Mouse (Mus musculus) intestine, embryonic 15.5 days (tissue): ENCODE measurements at regions not wholly inside any gene's neighbourhood (a gene's known extent, or its start where the extent isn't known, plus 50 kb on each side); places are given as distances from the start of the nearest gene placed in this dataset.

Source experiments
- ATAC-seq: fragments of 200-750 bp; cut with Nextera tagmentation; 2 replicates; pipeline ENCODE4 v1.8.0; 2017; ENCODE audit warnings: moderate TSS enrichment, moderate library complexity
- H3K27ac ChIP-seq: fragments of 300-500 bp; sonication (generic); 2 replicates; pipeline ENCODE4 v1.5.1; 2015; ENCODE audit warnings: mild to moderate bottlenecking, inconsistent platforms
- H3K27me3 ChIP-seq: fragments of 300-500 bp; sonication (generic); replicated peaks from 2 replicates; pipeline ENCODE4 v1.6.1; 2015; ENCODE audit warnings: inconsistent platforms
- H3K36me3 ChIP-seq: fragments of 300-500 bp; sonication (generic); 2 replicates; pipeline ENCODE4 v1.6.1; 2015; ENCODE audit warnings: inconsistent platforms
- H3K4me1 ChIP-seq: fragments of 300-500 bp; sonication (generic); replicated peaks from 2 replicates; pipeline ENCODE4 v1.6.1; 2015; ENCODE audit warnings: inconsistent platforms
- H3K4me2 ChIP-seq: fragments of 300-500 bp; sonication (generic); replicated peaks from 2 replicates; pipeline ENCODE4 v1.6.1; 2015; ENCODE audit warnings: mild to moderate bottlenecking, inconsistent platforms
- H3K4me3 ChIP-seq: fragments of 300-500 bp; sonication (generic); replicated peaks from 2 replicates; pipeline ENCODE4 v1.5.1; 2015; ENCODE audit warnings: inconsistent platforms
- H3K9ac ChIP-seq: fragments of 300-500 bp; sonication (generic); 2 replicates; pipeline ENCODE4 v1.6.1; 2015; ENCODE audit warnings: inconsistent platforms
- H3K9me3 ChIP-seq: fragments of 300-500 bp; sonication (generic); 2 replicates; pipeline ENCODE4 v1.6.1; 2016; ENCODE audit warnings: inconsistent platforms
- WGBS: fragments of 180-500 bp; shearing (Covaris S2); methylation state at CpG from one replicate; pipeline ENCODE4 v1.1.7; 2015; 5-methylcytosine and 5-hydroxymethylcytosine counted together

DNA sequence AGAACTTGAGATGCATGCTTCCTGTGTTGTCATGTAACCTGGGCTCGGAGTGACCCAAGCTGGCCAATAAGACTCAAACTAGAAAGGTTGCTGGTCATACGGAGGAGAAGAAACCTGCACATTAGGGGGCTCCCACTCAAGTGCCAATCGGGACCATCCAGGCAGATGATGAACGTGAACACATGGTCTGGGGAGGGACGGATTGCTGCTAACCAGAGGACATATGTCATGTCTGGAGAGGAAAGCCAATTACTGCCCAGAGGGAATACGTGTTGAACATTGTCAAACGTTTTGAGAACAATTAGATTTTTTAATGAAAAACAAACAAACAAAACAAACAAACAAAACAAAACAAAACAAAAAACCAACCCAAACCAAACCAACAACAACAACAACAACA lies 377.7 kb upstream of the Kazn start:
- Histone ChIP-seq H3K4me3 (no peak overlapping the region), H3K27me3 (no peaks in the 10 kb centered on the region), H3K4me2 (no peak overlapping the region), H3K36me3 (no peaks in the 10 kb centered on the region), H3K27ac (no peak overlapping the region), H3K4me1 (peaks cover 1% of the 10 kb centered on the region; the same call in 1 of the 2 replicates), H3K9ac (no peak overlapping the region), H3K9me3 (0 out of 2 replicates have a peak, but pooled peaks cover 2% of the 10 kb centered on the region)
- 76% methylated on average over 7 of the region's 7 CpGs for WGBS
- no peak for ATAC-seq

DNA sequence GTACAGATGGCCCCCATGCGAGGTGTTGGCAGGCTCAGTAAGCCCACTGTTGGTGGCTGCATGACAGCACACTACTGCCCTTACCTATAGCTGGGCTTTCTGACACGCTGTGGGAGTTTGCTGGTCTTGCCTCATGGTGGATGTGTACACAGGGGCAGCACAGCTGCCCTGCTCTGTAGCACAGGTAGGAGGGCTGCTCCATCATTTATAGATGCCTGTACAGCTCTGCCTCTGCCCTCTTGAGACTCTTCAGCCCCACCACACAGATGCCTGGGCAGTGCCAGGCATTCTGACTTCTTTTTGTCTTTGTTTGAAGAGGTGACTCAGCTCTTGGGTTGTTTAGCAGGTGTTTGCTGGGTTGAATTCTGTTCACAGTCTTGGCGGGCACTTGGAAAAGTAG lies 365.9 kb upstream of the Kazn start:
- Histone ChIP-seq H3K27me3 (no peaks in the 10 kb centered on the region), H3K4me2 (no peak overlapping the region), H3K9me3 (no peaks in the 10 kb centered on the region), H3K36me3 (no peaks in the 10 kb centered on the region), H3K27ac (no peak overlapping the region), H3K4me1 (no peaks in the 10 kb centered on the region), H3K4me3 (no peak overlapping the region), H3K9ac (no peak overlapping the region)
- ATAC-seq: no peak
- 91% methylated on average over 3 of the region's 3 CpGs for WGBS

DNA sequence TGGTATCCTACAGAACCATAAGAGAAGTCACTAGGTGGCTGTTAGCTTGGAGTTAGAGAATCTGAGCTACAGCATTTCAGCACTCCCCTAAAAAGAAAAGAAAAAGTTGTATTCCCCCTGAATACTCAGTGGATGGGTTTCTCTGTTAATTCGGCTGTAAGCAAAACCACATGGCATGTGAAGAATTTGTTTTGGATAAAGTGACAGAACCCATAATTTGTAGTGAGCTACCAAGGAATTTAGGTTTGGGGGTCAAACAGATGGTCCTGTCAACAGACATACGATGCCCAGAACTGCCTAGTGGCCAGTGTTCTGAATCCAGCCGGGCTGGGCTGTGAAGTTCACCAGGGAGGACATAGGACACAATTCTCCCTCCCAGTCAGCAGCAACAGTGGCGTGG lies 358.0 kb upstream of the Kazn start:
- no peaks in the 10 kb centered on the region for H3K4me1 ChIP-seq
- no peak for ATAC-seq
- no peak overlapping the region for H3K4me2 ChIP-seq
- no peaks in the 10 kb centered on the region for H3K9me3 ChIP-seq
- no peak overlapping the region for H3K4me3 ChIP-seq
- WGBS: 43% methylated on average over 4 of the region's 4 CpGs
- H3K27me3 ChIP-seq: no peaks in the 10 kb centered on the region
- H3K36me3 ChIP-seq: no peaks in the 10 kb centered on the region
- no peak overlapping the region for H3K27ac ChIP-seq
- no peak overlapping the region for H3K9ac ChIP-seq

DNA sequence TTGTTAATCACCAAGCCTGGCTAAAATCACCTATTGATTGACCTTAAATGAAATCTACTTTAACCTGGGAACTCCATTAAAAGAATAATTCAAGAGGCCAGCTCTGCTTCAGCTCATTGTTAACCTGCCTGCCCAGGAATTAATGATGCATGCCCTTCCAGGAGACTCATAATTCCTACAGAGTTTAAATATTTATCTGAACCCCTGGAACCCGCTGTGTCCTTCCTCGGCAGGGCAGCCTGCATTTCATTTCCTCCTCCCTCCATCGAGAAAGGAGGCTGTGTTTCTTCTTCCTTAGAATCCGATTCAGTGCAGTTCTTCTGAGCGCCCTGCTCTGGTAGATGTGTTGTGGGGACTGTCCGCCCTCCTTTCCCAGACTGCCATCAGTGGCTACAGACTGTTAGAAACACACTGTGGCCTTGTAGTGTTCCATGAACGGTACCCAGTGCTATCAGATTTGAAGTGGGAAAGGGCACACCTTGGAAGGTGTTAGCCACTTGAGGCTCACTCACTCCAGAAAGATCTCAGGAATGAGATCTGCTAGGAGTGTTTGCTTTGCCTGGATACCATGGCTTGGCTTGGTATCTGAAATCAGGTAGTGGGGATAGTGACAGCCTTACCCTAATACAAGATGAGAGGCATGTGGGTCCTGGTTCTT lies 350.0 kb upstream of the Kazn start:
- WGBS: 44% methylated on average over 7 of the region's 7 CpGs
- ATAC-seq: no peak
- Histone ChIP-seq H3K9ac (no peak overlapping the region), H3K27me3 (no peaks in the 10 kb centered on the region), H3K27ac (no peak overlapping the region), H3K4me3 (no peak overlapping the region), H3K36me3 (no peaks in the 10 kb centered on the region), H3K9me3 (no peaks in the 10 kb centered on the region), H3K4me2 (no peak overlapping the region), H3K4me1 (no peaks in the 10 kb centered on the region)

DNA sequence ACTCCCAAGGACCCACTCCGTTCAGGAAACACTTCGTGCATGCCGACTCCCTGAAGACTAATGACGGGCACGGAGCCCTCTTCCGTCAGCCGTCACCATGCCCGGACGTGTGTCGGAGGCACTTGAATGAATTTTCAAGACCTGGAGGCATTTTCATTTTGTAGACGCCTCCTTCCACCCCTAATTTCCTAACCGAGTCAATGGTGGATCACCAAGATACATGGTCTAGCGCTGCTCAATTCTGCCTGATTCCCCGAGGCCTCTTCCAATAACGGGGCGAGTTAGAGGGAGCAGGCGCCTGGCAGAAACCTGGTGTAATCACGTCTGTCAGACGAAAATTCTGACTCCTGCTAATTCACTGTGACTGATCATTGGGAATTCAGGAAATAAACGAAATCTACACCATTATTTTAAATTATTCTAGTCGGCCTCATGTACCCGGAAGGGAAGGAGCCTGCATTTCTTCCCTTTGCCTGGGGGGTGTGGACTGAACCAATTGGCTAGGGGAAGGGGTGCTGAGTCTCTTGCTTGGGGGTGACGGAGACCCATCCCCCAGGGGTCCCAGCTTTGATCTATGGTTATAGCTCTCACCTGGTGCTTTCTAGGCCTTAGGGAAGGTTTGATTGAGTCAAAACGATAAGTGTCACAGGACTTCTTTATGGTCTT lies 349.4 kb upstream of the Kazn start:
- no peak for ATAC-seq
- WGBS: 54% methylated on average over 24 of the region's 24 CpGs
- Histone ChIP-seq H3K4me1 (no peaks in the 10 kb centered on the region), H3K4me3 (no peak overlapping the region), H3K36me3 (no peaks in the 10 kb centered on the region), H3K9me3 (no peaks in the 10 kb centered on the region), H3K9ac (no peak overlapping the region), H3K27me3 (no peaks in the 10 kb centered on the region), H3K4me2 (no peak overlapping the region), H3K27ac (no peak overlapping the region)

DNA sequence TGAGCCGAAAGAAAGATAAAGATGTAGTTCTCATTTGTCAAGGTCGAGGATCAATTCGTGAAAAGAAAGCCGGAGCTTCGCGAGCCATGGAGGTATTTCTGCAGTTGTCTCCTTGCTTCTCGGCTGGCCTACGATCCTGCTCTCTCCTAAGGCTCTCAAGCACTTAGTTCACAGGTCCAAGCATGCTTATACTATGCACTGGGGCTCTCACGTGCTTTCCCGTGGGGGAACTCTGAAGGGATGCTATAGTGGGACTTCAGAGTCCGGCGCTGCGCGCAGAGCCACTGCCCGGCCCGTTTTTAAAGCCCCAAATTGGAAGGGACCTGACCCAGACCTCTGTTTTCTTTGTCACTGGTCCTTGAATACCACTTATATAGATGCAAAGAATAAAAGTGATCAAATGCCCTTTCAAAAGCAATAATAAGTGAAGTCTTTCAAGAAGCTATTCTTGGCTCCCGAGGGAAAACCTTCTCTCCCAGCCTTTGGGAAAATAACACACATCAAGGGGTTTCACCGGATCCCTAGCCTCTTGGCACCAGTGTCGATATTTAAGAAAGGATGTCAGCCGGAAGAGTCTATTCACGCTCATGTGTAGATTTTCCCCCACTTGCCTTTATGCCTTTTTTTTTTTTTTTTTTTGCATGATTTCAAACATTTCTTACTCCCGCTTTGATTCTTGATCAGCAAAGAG lies 348.3 kb upstream of the Kazn start:
- no peaks in the 10 kb centered on the region for H3K9me3 ChIP-seq
- no peak for ATAC-seq
- H3K9ac ChIP-seq: no peak overlapping the region
- WGBS: 77% methylated on average over 22 of the region's 22 CpGs
- H3K36me3 ChIP-seq: no peaks in the 10 kb centered on the region
- no peak overlapping the region for H3K4me2 ChIP-seq
- no peak overlapping the region for H3K4me3 ChIP-seq
- no peak overlapping the region for H3K27ac ChIP-seq
- H3K27me3 ChIP-seq: no peaks in the 10 kb centered on the region
- H3K4me1 ChIP-seq: no peaks in the 10 kb centered on the region

DNA sequence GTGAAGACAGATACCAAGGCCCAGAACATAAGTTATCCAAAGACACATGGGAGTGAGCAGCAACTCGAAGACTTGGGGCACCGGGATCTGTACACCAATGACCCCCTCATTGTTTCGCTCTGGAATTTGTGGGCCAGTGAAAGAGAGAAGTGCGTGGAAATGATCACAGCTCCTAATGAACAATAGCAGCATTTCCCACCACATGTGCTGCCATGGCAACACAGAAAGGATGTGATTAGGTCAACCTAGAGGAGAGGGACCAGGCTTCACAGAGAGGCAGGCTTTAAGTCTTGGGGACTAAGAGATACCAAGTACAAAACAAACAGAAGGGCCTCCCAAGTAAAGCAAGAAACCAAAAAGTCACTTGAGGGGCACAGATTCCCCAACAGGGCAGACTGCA lies 339.3 kb upstream of the Kazn start:
- no peak overlapping the region for H3K27ac ChIP-seq
- peaks cover 4% of the 10 kb centered on the region; the same call in 1 of the 2 replicates for H3K4me1 ChIP-seq
- H3K36me3 ChIP-seq: no peaks in the 10 kb centered on the region
- no peak overlapping the region for H3K9ac ChIP-seq
- no peaks in the 10 kb centered on the region for H3K9me3 ChIP-seq
- WGBS: 86% methylated on average over 4 of the region's 4 CpGs
- no peak for ATAC-seq
- no peak overlapping the region for H3K4me2 ChIP-seq
- no peaks in the 10 kb centered on the region for H3K27me3 ChIP-seq
- H3K4me3 ChIP-seq: no peak overlapping the region

DNA sequence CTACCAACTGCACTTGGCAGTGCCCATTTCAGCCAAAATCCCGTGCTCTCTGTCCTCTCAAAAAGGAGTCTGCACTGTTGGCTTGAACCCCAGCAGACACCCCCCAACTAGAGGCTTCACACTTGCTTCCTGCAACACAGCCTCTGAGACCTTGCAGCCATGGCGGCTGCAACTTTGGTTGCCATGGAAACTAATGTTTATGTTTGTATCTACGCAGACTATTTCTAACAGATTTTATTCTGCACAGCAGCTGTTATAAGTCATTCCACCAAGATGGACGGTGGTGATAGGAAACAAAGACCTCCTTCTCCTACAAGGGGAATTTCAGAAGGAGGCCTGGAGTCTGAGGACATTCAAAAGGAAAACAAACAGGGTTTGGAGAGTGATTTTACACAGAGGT lies 338.3 kb upstream of the Kazn start:
- no peak overlapping the region for H3K4me2 ChIP-seq
- 30% methylated on average over 4 of the region's 4 CpGs for WGBS
- ATAC-seq: peak; percentile 49
- H3K9me3 ChIP-seq: no peaks in the 10 kb centered on the region
- no peak overlapping the region for H3K27ac ChIP-seq
- peaks cover 4% of the 10 kb centered on the region for H3K4me1 ChIP-seq
- H3K9ac ChIP-seq: no peak overlapping the region
- H3K27me3 ChIP-seq: no peaks in the 10 kb centered on the region
- H3K36me3 ChIP-seq: no peaks in the 10 kb centered on the region
- H3K4me3 ChIP-seq: no peak overlapping the region

DNA sequence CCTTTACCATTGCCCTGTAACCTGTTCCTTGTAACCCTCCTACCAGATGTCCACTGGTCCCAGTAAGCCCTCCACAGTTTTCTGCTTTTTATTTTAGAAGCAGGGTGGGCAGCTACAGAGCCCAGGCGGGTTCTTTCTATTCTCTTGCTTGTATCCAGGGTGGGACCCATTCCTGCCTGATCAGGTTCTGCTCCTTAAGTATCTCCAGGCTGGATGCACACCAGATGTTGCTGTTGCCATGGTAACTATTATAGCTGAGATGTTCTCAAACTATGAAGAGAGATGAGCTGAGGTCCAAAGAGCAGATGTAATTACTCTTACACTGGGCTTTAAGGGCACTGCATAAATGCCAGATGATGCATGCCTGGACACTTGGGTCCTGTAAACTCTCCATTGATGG lies 335.3 kb upstream of the Kazn start:
- H3K27ac ChIP-seq: no peak overlapping the region
- H3K4me2 ChIP-seq: no peak overlapping the region
- no peak for ATAC-seq
- peaks cover 4% of the 10 kb centered on the region for H3K4me1 ChIP-seq
- no peak overlapping the region for H3K9ac ChIP-seq
- H3K27me3 ChIP-seq: no peaks in the 10 kb centered on the region
- no peak overlapping the region for H3K4me3 ChIP-seq
- no peaks in the 10 kb centered on the region for H3K9me3 ChIP-seq
- WGBS: 74% methylated on average over 1 of the region's 1 CpGs
- no peaks in the 10 kb centered on the region for H3K36me3 ChIP-seq

DNA sequence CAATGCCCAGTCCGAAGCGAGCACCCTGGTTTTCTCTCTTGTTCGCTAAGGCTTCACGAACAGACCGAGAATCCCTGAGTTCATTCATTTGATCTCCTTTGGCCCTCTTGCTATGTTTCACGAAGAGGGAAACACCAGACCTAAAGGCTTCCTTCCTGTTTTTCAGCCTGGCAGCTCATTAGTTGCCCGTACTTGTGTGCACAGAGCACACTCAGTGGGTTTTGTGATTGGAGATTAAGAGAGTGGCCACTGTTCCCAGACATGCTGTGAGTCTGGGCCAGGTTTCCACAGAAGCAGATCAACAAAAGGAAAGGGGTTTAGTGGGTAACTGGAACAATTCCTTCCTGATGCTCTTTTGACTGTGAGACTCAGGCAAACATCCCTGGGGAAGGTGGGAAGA lies 331.5 kb upstream of the Kazn start:
- H3K27me3 ChIP-seq: no peaks in the 10 kb centered on the region
- WGBS: 80% methylated on average over 7 of the region's 7 CpGs
- H3K27ac ChIP-seq: no peak overlapping the region
- no peak overlapping the region for H3K4me3 ChIP-seq
- ATAC-seq: no peak
- H3K9ac ChIP-seq: no peak overlapping the region
- no peaks in the 10 kb centered on the region; the same call in 1 of the 2 replicates for H3K4me1 ChIP-seq
- H3K36me3 ChIP-seq: no peaks in the 10 kb centered on the region
- H3K9me3 ChIP-seq: no peaks in the 10 kb centered on the region
- no peak overlapping the region for H3K4me2 ChIP-seq

DNA sequence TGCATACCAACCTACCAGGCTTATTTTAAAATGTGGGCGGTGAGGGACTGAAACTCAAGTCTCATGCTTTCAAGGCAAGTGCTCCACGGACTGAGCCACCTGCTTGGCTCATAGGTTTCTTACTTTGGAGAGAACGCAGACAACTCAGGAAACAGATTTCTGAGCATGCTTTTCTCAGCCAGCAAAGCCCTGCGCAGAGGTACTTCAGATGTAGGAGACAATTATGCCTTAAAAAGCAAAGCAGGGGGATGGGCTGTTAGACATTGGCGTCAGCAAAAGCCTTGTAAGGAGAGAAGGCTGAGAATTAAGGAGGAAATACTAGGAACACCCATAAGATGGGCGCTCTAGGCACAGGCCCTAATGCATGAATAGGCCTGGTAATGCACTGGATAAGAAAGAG lies 329.4 kb upstream of the Kazn start:
- Histone ChIP-seq H3K27ac (no peak overlapping the region), H3K4me1 (no peaks in the 10 kb centered on the region; the same call in 1 of the 2 replicates), H3K9ac (no peak overlapping the region), H3K27me3 (no peaks in the 10 kb centered on the region), H3K4me2 (no peak overlapping the region), H3K4me3 (no peak overlapping the region), H3K36me3 (no peaks in the 10 kb centered on the region), H3K9me3 (no peaks in the 10 kb centered on the region)
- 74% methylated on average over 6 of the region's 6 CpGs for WGBS
- no peak for ATAC-seq

DNA sequence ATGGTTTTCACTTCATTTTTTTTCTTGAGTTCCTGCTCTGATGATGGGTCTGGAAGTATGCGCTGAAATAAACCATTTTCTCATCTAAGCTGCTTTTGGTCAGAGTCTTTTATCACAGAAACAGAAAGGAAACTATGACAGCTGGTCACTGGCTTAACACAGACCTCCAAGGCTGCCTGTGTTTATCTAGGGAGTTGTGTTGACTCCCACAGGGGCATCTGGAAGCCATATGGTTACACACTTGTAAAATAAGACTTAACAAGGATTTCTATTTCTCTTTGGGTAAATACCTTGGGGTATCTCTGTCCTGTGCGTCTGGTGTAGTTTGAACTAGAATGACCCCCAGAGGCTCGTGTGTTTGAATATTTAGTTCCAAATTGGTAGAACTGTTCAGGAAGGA lies 315.5 kb upstream of the Kazn start:
- WGBS: 41% methylated on average over 3 of the region's 3 CpGs
- Histone ChIP-seq H3K27me3 (no peaks in the 10 kb centered on the region), H3K4me2 (no peak overlapping the region), H3K4me3 (no peak overlapping the region), H3K9me3 (no peaks in the 10 kb centered on the region), H3K9ac (no peak overlapping the region), H3K27ac (no peak overlapping the region), H3K4me1 (no peaks in the 10 kb centered on the region), H3K36me3 (no peaks in the 10 kb centered on the region)
- ATAC-seq: no peak

DNA sequence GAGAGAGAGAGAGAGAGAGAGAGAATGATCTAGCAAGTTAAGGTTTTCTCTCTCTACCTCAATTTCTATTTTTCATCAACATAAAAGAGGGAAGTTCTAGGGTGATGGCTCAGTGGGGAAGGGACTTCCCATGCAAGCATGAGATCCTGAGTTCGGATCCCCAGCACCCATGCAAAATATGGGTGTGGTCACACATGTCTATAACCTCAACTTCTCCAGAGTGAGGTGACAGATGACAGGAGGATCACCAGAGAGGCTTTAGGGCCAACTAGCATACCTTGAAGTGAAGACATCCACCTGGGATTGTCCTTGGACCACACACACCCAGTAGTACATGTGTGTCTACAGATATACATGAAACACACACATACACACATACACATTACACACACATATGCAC lies 306.7 kb upstream of the Kazn start:
- no peaks in the 10 kb centered on the region for H3K27me3 ChIP-seq
- H3K4me3 ChIP-seq: no peak overlapping the region
- H3K9me3 ChIP-seq: no peaks in the 10 kb centered on the region
- no peak overlapping the region for H3K4me2 ChIP-seq
- ATAC-seq: no peak
- no peak overlapping the region for H3K27ac ChIP-seq
- H3K4me1 ChIP-seq: no peaks in the 10 kb centered on the region
- H3K36me3 ChIP-seq: no peaks in the 10 kb centered on the region
- WGBS: 96% methylated on average over 1 of the region's 1 CpGs
- H3K9ac ChIP-seq: no peak overlapping the region
